Mouse (Mus musculus) liver, embryonic 14.5 days (tissue): Measurements from ENCODE around the gene Kifc3.

Experiments
- CTCF ChIP-seq: IDR thresholded peaks from 2 replicates; pipeline ENCODE4 v1.5.1; 2016; ENCODE audit warnings: antibody characterized with exemption, low read depth, control low read depth
- EP300 ChIP-seq: IDR thresholded peaks from 2 replicates; pipeline ENCODE4 v1.6.1; 2016; ENCODE audit warnings: antibody characterized with exemption, low read depth

DNA sequence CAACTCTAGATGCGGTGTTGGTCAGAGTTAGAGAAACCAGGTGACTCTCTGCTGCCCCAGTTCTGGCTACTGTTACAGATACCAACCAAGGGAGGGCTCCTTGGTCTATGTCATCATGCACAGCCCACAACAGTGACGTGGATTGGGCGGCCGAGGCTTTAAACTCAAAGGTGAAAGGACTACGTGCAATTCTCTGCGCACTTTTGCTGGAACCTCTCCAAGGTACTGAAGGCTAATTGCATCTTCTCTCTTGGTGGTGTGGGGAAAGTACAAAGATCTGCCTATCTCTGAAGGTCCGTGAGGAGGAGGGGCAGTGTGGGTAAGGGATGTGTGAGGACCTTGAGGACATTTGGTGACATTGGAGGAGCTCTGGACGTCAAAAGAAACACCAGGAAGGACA is 44.0 kb downstream of the Kifc3 start:
- no peak for TF ChIP-seq CTCF
- TF ChIP-seq EP300 = no peak
